Mouse (Mus musculus): ENCODE measurements around the gene Slc26a1. TPM values are rescaled to one million over a fixed set of nuclear protein-coding genes. Genes with fewer than 3 reads are reported as not detected.
A peak's percentile ranks its signal among the peaks of the same experiment; 100 is the strongest.

Gene Slc26a1
- polyA plus RNA-seq, 1 experiment from 2014 or later: 12.7 TPM

DNA sequence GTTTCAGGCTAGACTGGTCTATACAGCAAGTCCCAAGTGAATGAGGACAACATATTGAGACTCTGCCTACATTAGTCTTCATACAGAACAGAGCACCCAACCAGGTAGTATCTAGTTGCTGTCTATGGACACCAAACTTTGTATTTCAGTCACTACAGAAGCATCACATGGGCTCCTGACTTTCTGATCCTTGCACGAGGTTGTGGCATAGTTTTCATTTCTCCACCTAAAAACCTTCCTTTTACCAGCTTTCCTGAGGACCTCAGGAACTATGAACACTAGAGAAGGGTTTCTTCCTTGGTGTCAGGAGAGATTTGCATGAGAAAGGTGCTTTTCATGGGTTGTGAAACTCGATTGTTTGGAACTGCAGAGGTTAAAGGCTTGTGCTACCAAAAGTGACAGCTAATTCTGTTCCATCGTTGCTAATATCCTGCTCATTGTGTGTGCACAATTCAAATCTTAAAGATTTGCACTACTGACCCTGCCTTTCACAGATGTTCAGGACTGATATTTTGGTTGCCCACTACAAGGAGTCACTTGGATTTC, 6.9 kb downstream of the Slc26a1 start:
- H3K4me1 ChIP-seq: peaks cover 47% of the 10 kb centered on the region
- ATAC-seq: no peak

DNA sequence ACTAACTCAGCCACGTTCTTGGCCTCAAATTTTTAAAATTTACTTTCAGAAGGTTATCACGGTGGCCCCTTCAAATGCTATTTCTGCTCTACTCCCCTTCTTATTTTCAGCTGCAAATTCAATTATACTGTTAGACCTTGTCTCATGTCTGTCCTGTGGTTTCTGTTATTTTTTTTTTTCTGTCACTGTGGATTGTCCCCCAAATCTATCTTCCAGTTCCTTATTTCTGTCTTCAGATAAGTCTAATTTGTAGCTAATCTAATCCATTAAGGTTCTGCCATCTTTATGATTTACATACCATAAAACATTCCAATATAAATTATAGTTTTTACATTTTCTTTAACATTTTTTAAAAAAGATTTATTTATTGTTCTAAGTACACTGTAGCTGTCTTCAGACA, 8.0 kb downstream of the Slc26a1 start:
- Histone ChIP-seq H3K9me3 (replicated peaks) (no peaks in the 10 kb centered on the region), H3K27ac (no peak overlapping the region), H3K27me3 (replicated peaks) (peaks cover 18% of the 10 kb centered on the region), H3K36me3 (peaks cover 15% of the 10 kb centered on the region), H3K4me1 (peaks cover 40% of the 10 kb centered on the region), H3K9ac (no peak overlapping the region), H3K4me2 (no peak overlapping the region), H3K4me3 (no peak overlapping the region)
- 79% methylated on average over 2 of the region's 2 CpGs for WGBS (ENCODE audit: insufficient replicate concordance)
- ATAC-seq: no peak

More for the DNA sequence above, 6.9 kb downstream of the Slc26a1 start:
- peaks cover 12% of the 10 kb centered on the region for H3K27me3 ChIP-seq (replicated peaks)
- H3K9me3 ChIP-seq (replicated peaks): no peaks in the 10 kb centered on the region
- H3K9ac ChIP-seq: peak overlapping the region; percentile 81
- H3K27ac ChIP-seq: peak overlapping the region; percentile 89
- peak overlapping the region; percentile 69 for H3K4me3 ChIP-seq
- WGBS (ENCODE audit: insufficient replicate concordance): 13% methylated on average over 3 of the region's 3 CpGs
- H3K4me2 ChIP-seq: peak overlapping the region; percentile 82
- H3K36me3 ChIP-seq: peaks cover 25% of the 10 kb centered on the region

DNA sequence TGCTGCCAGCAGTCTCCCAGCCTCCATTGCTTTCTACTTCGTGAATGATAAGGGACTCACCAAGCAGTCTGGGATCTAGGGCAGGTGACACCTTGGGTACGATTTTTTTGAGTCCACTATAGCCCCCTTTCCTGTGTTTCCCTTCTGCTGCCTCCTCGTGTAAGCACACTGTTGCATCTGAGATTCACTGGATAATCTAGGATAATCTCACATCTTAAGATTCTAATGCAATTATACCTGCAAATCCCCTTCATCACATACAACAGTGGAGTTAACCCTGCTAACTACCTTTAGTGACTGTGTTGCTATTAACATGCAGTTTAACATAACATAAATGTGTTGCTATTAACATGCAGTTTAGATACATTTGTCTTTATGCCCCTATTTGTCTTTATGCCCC, 10.3 kb downstream of the Slc26a1 start:
- Histone ChIP-seq H3K4me3 (no peak overlapping the region), H3K9me3 (replicated peaks) (no peaks in the 10 kb centered on the region)
- 29% methylated on average over 3 of the region's 3 CpGs for WGBS (ENCODE audit: insufficient replicate concordance)

DNA sequence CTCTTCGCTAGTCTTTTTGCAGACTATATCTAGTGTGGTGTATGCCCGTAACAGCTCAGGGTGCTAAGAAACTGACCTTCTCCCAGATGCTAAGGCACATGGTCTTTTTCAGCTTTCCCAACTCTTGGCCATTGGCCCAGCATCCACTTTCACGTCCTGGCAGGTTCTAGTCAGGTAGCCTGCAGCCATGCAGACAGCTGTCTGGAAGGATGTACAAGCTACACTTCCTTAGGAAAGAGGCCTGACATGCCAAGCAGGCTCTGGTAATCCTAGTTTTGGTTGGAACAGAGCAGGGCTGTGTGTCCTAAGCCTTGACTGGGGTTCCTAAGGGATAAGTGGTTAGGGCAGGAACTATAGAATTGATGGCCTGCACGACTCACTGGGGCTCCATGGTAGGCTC, 12.6 kb downstream of the Slc26a1 start:
- ATAC-seq: no peak
- Histone ChIP-seq H3K27ac (no peak overlapping the region), H3K9me3 (replicated peaks) (no peaks in the 10 kb centered on the region), H3K36me3 (peaks cover 6% of the 10 kb centered on the region; the same call in 1 of the 2 replicates), H3K4me1 (peaks cover 24% of the 10 kb centered on the region), H3K27me3 (replicated peaks) (peaks cover 18% of the 10 kb centered on the region), H3K9ac (no peak overlapping the region), H3K4me3 (no peak overlapping the region), H3K4me2 (no peak overlapping the region)
- 66% methylated on average over 4 of the region's 4 CpGs for WGBS (ENCODE audit: insufficient replicate concordance)

More for the DNA sequence above, 10.3 kb downstream of the Slc26a1 start:
- no peaks in the 10 kb centered on the region for H3K36me3 ChIP-seq
- no peak overlapping the region for H3K27ac ChIP-seq
- H3K9ac ChIP-seq: no peak overlapping the region
- no peak for ATAC-seq
- peaks cover 28% of the 10 kb centered on the region for H3K4me1 ChIP-seq
- H3K27me3 ChIP-seq (replicated peaks): peaks cover 18% of the 10 kb centered on the region
- H3K4me2 ChIP-seq: no peak overlapping the region

DNA sequence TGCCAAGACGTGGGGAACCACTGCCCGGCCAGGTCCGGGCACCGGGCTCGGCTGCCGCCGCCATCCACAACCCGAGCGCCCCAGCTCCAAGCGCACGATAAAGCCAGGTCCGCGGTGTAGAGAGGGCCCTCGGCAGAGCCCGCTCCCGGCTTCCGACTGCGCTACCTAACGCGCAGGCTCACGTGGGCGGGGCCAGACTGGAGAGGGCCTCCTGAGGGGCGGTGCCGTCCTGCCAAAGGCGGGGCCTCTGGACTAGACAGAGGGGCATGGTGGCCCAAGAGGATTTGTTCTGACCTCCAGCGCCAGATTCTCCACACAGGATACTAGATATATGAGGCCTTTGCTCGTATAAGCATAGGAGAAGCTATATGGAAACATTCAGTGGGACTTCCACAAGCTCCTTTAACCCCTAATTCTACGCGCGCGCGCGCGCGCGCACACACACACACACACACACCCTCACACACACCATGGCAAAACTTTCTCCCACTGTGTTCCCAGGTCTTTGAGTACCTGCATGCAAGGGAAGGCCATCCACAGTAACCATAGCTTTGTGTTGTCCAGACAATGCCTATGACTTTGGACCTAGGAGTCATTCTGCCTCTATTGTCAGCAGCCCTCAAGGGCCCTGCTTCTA, 14.6 kb downstream of the Slc26a1 start:
- Histone ChIP-seq H3K9me3 (replicated peaks) (no peaks in the 10 kb centered on the region), H3K4me3 (peak overlapping the region; percentile 79), H3K27me3 (replicated peaks) (peaks cover 18% of the 10 kb centered on the region), H3K27ac (peak overlapping the region; percentile 77), H3K4me1 (peaks cover 24% of the 10 kb centered on the region), H3K36me3 (peaks cover 27% of the 10 kb centered on the region), H3K4me2 (peak overlapping the region; percentile 87), H3K9ac (peak overlapping the region; percentile 90)
- 17% methylated on average over 36 of the region's 36 CpGs for WGBS (ENCODE audit: insufficient replicate concordance)
- peak; percentile 99 for ATAC-seq

DNA sequence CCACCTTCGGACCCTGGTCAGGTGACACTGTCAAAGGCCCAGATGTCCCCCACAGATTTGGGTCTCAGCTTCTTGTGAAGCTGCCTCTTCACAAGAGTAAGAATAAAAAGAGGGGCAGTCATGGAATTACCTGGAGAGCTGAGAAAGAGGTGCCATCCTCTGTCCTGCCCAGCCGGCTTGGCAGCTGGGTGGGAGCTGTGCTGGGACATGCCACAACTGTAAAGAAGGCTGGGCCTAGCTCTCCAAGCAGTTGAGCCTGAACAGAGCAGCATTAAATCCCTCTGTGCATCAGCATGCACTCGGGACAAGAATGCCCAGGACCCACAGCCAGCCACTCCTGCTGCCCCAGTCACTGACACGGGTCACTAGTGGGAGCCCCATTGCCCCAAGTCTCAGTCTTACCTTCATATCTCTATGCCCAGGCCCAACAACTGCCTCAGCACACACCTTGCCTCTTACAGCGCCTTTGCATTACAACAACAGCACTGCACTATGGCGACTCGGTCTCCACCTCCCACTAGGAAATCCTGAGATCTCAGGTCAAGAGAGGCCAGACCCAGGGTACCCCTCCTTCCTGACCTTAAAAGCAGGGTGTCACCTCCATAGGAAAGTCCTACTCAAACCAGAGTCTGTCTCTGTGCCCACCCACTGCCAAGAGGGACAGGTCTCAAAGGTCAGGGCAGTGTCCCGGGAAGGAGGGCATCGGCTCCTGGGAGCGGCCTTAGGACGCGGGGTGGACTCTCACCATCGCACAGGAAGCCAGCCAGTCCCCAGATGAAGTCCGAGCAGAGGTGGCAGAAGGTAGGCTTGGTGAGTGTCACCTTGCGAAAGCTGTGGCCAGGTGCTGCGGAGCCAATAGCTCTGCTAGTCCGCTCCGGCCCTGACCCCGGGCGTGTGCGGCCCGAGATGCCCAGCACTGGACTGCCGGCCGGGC, 15.4 kb downstream of the Slc26a1 start, which contains the start of gene Idua:
Gene Idua (plus strand): TSS at position 634 of the 934 bp plus-strand sequence.
- no peaks in the 10 kb centered on the region for H3K9me3 ChIP-seq (replicated peaks)
- peaks cover 34% of the 10 kb centered on the region for H3K36me3 ChIP-seq
- WGBS (ENCODE audit: insufficient replicate concordance): 10% methylated on average over 24 of the region's 24 CpGs
- peak within 1 kb of the TSS; percentile 79 for H3K4me3 ChIP-seq
- ATAC-seq: peak; percentile 63
- H3K27ac ChIP-seq: peak within 1 kb of the TSS; percentile 77
- peaks cover 16% of the 10 kb centered on the region for H3K27me3 ChIP-seq (replicated peaks)
- H3K9ac ChIP-seq: peak within 1 kb of the TSS; percentile 90
- peaks cover 24% of the 10 kb centered on the region for H3K4me1 ChIP-seq
- H3K4me2 ChIP-seq: peak within 1 kb of the TSS; percentile 87

DNA sequence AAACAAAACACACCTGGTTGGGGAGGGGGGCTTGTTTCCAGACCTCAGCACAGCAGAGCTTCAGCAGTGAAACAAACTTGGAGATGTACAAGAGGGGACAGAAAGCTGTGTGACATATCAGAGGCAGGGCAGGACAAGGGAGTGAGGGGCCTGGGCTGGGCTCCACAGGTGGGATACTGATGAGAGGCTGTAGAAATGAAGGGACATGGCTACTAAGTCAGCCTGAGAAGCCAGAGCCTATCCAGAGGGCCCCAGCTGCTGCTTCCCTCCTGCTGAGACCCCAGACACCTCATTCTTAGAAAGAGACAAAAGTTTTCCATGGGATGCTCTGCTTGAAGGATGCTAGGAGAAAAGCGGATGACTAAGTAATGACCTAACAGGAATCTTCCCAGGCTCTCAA, 16.8 kb downstream of the Slc26a1 start:
- Histone ChIP-seq H3K4me1 (peaks cover 24% of the 10 kb centered on the region), H3K27me3 (replicated peaks) (peaks cover 6% of the 10 kb centered on the region), H3K4me2 (0 out of 2 replicates have a peak overlapping the region, but pooled peaks have one; percentile 87), H3K36me3 (peaks cover 48% of the 10 kb centered on the region), H3K9me3 (replicated peaks) (no peaks in the 10 kb centered on the region), H3K27ac (no peak overlapping the region), H3K9ac (no peak overlapping the region), H3K4me3 (no peak overlapping the region)
- ATAC-seq: no peak
- 96% methylated on average over 1 of the region's 1 CpGs for WGBS (ENCODE audit: insufficient replicate concordance)

DNA sequence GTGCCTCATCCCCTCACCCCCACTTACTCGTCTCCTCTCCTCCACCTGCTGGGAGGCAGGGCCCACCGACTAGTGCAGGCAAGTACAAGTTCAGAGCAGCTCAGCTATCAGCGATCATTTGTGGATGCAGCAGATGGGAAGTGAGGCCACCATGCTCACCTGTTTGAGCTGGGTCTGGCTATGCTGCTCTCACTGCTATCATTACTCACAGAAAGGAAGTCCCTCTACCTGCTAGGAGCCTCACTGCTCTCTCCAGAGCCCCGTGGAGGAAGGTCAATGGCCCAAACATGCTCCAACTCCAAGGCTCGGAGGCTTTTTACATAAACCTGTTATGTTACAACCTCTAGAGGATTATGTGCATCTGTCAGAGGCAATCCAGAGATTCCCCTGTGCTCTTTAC, 18.0 kb downstream of the Slc26a1 start:
- Histone ChIP-seq H3K4me2 (no peak overlapping the region), H3K9ac (no peak overlapping the region), H3K4me3 (no peak overlapping the region), H3K27me3 (replicated peaks) (no peaks in the 10 kb centered on the region), H3K9me3 (replicated peaks) (no peaks in the 10 kb centered on the region), H3K36me3 (peaks cover 60% of the 10 kb centered on the region), H3K4me1 (peaks cover 24% of the 10 kb centered on the region), H3K27ac (no peak overlapping the region)
- WGBS (ENCODE audit: insufficient replicate concordance): 64% methylated on average over 5 of the region's 5 CpGs
- no peak for ATAC-seq

DNA sequence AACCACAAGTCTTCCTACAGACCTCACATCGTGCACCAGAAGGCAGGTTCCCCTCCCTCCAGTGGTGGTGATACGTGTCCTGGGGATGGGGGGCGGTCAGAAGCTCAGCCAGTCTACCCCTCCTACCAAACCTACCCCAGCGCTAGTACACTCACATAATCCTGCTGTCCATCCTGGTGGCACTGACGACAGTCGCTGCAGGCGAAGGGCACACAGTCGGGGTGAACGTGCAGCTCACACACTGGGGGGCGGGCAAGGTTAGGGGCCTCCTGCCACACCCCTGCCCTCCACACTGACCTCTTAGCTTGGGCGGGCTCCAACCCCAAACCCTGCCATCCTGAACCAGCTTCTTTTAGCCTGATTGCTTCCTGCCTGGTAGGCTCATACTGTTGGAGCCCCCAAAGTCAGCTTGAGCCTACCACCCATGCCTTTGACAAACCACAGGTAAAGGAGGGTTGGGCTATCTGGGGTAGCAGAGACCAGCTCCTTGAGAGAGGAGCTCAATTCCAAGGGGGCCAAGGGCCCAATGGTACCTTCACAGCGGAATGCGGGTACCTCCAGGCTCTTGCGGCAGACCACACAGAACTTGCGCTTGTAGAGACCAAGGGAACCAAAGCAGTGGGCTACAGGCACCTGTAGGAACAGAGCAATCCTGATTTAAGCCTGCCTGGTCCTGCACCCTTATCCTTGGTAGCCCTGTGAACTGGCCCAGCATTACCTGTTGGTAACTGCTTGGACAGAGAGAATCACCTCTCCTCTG, 19.3 kb downstream of the Slc26a1 start:
- ATAC-seq: no peak
- Histone ChIP-seq H3K4me1 (peaks cover 22% of the 10 kb centered on the region), H3K36me3 (peaks cover 64% of the 10 kb centered on the region), H3K27ac (no peak overlapping the region), H3K4me3 (no peak overlapping the region), H3K4me2 (no peak overlapping the region), H3K27me3 (replicated peaks) (no peaks in the 10 kb centered on the region), H3K9ac (no peak overlapping the region), H3K9me3 (replicated peaks) (no peaks in the 10 kb centered on the region)
- 88% methylated on average over 15 of the region's 15 CpGs for WGBS (ENCODE audit: insufficient replicate concordance)

DNA sequence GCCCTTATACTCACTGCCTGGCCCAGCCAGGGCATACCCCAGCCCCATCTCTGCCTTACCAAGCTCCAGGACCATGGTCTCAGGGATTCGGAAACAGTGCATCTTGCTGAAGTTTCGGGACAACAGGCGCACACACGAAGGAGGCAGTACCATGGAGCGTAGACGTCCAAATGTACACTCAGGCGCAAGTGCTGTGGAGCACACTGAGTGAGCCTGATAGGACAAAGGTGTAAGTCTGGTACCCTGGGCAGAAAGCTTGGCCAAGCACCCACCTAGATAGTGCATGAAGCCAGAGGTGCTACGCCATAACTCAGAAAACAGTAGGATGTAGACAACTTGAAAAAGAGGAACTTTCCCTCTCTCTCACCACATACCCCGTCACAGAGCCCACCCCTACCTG, 20.0 kb downstream of the Slc26a1 start:
- H3K27ac ChIP-seq: no peak overlapping the region
- peaks cover 17% of the 10 kb centered on the region for H3K4me1 ChIP-seq
- no peak overlapping the region for H3K4me2 ChIP-seq
- H3K27me3 ChIP-seq (replicated peaks): no peaks in the 10 kb centered on the region
- no peak for ATAC-seq
- no peak overlapping the region for H3K4me3 ChIP-seq
- H3K9ac ChIP-seq: no peak overlapping the region
- no peaks in the 10 kb centered on the region for H3K9me3 ChIP-seq (replicated peaks)
- 88% methylated on average over 9 of the region's 9 CpGs for WGBS (ENCODE audit: insufficient replicate concordance)
- peaks cover 71% of the 10 kb centered on the region for H3K36me3 ChIP-seq

DNA sequence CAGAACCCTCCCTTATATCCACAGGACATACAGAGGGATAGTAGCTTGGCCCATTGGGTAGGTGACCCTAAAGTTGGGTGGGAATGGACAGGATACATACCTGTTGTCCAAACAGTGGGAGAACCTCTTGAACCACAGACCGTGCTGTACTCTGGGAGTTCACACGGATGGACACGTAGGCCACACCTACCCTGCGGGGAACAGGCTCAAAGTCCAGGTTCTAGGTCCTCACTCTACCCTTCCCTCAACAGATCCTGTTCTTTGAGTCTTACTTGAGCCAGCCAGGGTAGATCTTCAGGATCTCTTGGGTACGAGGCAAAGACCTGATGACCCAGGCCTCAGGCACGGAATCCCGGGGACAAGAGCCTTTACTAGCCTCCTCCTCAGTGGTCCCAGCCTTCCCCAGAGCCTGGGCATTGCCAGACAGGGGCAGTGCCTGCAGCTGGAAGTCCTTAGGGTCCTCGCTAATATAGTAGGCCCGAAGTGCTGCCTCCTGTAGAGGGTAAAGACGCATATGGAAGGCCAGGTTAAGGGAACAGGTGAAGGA, 20.9 kb downstream of the Slc26a1 start:
- Histone ChIP-seq H3K4me2 (no peak overlapping the region), H3K27ac (no peak overlapping the region), H3K4me1 (peaks cover 9% of the 10 kb centered on the region), H3K27me3 (replicated peaks) (no peaks in the 10 kb centered on the region), H3K9ac (no peak overlapping the region), H3K4me3 (no peak overlapping the region), H3K9me3 (replicated peaks) (no peaks in the 10 kb centered on the region), H3K36me3 (peaks cover 79% of the 10 kb centered on the region)
- no peak for ATAC-seq
- 87% methylated on average over 10 of the region's 10 CpGs for WGBS (ENCODE audit: insufficient replicate concordance)
